Mouse (Mus musculus) heart, adult 11 months (tissue): ENCODE data around the gene Acsl6.
"Not testable (repeated sequence)": the region's sequence is repeated elsewhere in the genome, so short reads cannot be mapped to it uniquely, and the experiment has no call there.

ENCODE experiments used
- DNase-seq: peaks from one replicate; pipeline ENCODE4 v3.0.0; 2022

Gene Acsl6

GRCm38 (mm10) chr11:54396686-54397085, 93.1 kb downstream of the Acsl6 start:
- no peak for DNase-seq

GRCm38 (mm10) chr11:54398058-54398457, 94.5 kb downstream of the Acsl6 start:
- DNase-seq, result no peak

DNA sequence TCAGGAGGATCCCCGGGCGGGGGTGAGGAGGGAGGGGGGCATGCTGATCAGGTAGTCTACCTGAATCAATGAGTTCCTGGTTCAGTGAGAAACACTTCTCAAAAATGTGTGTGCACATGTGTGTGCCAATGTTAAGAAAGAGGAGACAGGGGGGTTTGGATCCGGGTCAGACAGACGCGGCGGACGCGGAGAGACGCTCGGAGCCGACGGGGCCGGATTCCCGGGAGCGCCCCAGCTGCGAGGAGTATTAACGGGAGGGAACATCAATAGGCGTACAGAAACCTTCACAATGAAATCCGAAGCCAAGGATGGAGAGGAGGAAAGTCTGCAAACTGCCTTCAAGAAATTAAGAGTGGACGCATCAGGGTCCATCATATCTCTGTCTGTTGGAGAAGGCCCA, 97.2 kb downstream of the Acsl6 start:
- DNase-seq, result not testable (repeated sequence)

DNA sequence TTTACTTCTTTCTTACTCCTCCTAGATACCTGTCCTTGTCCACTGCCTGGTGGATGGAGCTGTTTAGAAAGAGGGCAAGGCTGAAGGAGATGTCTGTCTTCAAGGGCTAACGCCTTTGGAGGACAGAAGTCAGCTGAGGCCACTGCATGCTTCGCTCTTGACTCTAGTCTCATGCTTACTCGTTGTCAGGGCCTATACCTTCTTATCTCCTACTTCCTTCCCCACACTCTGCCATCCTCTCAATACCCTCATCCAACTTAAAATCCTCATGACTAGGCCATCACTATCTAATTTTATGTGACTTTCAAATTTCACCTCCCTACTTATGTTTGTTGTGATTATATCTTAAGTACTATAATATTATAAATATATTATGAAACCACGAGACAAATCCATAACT, 101.3 kb downstream of the Acsl6 start:
- no peak for DNase-seq

- DNase-seq, result no peak
Measured at GRCm38 (mm10) chr11:54406930-54407546, 103.4 kb downstream of the Acsl6 start.

GRCm38 (mm10) chr11:54410612-54411011, 107.0 kb downstream of the Acsl6 start:
- no peak for DNase-seq

GRCm38 (mm10) chr11:54413017-54413416, 109.4 kb downstream of the Acsl6 start:
- peak; percentile 89 for DNase-seq
